Mouse (Mus musculus) embryonic facial prominence, embryonic 15.5 days (tissue): ENCODE measurements around the gene Lmntd2. TPM values are rescaled to one million over a fixed set of nuclear protein-coding genes. Genes with fewer than 3 reads are reported as not detected.

Experiments used
- ATAC-seq: fragments of 200-750 bp; cut with Nextera tagmentation; 2 replicates; pipeline ENCODE4 v1.8.0; 2017; ENCODE audit warnings: low read depth, moderate TSS enrichment; ENCODE audit not compliant: insufficient number of reproducible peaks, low FRiP score, low TSS enrichment
- H3K27ac ChIP-seq: fragments of 300-500 bp; sonication (generic); replicated peaks from 2 replicates; pipeline ENCODE4 v1.5.1; 2015; ENCODE audit warnings: mild to moderate bottlenecking, inconsistent platforms
- H3K27me3 ChIP-seq: fragments of 300-500 bp; sonication (generic); 2 replicates; pipeline ENCODE4 v1.6.1; 2015; ENCODE audit warnings: inconsistent platforms
- H3K36me3 ChIP-seq: fragments of 300-500 bp; sonication (generic); 2 replicates; pipeline ENCODE4 v1.6.1; 2015; ENCODE audit warnings: mild to moderate bottlenecking, inconsistent platforms
- H3K4me1 ChIP-seq: fragments of 300-500 bp; sonication (generic); 2 replicates; pipeline ENCODE4 v1.6.1; 2015; ENCODE audit warnings: inconsistent platforms
- H3K4me2 ChIP-seq: fragments of 300-500 bp; sonication (generic); replicated peaks from 2 replicates; pipeline ENCODE4 v1.6.1; 2015; ENCODE audit warnings: mild to moderate bottlenecking, inconsistent platforms
- H3K4me3 ChIP-seq: fragments of 300-500 bp; sonication (generic); replicated peaks from 2 replicates; pipeline ENCODE4 v1.5.1; 2015; ENCODE audit warnings: mild to moderate bottlenecking, inconsistent platforms
- H3K9ac ChIP-seq: fragments of 300-500 bp; sonication (generic); 2 replicates; pipeline ENCODE4 v1.6.1; 2015; ENCODE audit warnings: inconsistent platforms
- H3K9me3 ChIP-seq: fragments of 300-500 bp; sonication (generic); replicated peaks from 2 replicates; pipeline ENCODE4 v1.6.1; 2016; ENCODE audit warnings: inconsistent platforms
- WGBS: fragments of 180-500 bp; shearing (Covaris S2); methylation state at CpG from one replicate; pipeline ENCODE4 v1.1.7; 2015; 5-methylcytosine and 5-hydroxymethylcytosine counted together
- polyA plus RNA-seq: library from polyadenylated mRNA; unstranded; fragments of >200 nt; fragmentation: Nextera tagmentation; extraction: Ambion mirVana; gene quantifications from 2 replicates; pipeline ENCODE4 v1.2.1, GENCODE M21; 2015

The Lmntd2 gene
- polyA plus RNA-seq, 1 experiment from 2014 or later: 3.6 TPM

DNA sequence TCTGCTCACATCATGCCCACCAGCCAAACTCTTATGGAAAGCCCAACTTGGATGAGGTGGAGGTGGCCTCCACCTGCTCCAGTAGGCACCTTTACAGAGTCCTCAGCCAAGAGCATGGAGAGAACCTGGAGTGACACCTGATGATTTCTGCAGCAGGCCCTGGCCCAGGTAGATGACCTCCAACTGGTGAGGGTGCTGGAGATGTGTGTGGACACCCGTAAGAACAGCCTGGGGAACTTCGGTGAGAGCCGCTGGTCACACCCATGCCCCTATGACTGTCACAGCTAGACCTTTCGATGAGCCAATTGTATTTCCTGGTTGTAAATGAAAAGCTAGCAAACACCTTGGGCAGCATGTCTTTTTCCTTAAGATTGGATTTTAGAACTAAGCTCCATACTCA is 15.8 kb downstream of the Lmntd2 start:
- no peaks in the 10 kb centered on the region for H3K27me3 ChIP-seq
- H3K9ac ChIP-seq: no peak overlapping the region
- H3K27ac ChIP-seq: no peak overlapping the region
- 92% methylated on average over 4 of the region's 4 CpGs for WGBS
- no peak overlapping the region for H3K4me3 ChIP-seq
- ATAC-seq: no peak
- H3K9me3 ChIP-seq: no peaks in the 10 kb centered on the region
- H3K36me3 ChIP-seq: no peaks in the 10 kb centered on the region
- H3K4me1 ChIP-seq: peaks cover 16% of the 10 kb centered on the region
- H3K4me2 ChIP-seq: no peak overlapping the region

- H3K9me3 ChIP-seq: no peaks in the 10 kb centered on the region
- WGBS: 87% methylated on average over 8 of the region's 8 CpGs
- ATAC-seq: no peak
- no peaks in the 10 kb centered on the region for H3K27me3 ChIP-seq
- H3K9ac ChIP-seq: no peak overlapping the region
- no peak overlapping the region for H3K27ac ChIP-seq
- peaks cover 7% of the 10 kb centered on the region for H3K36me3 ChIP-seq
- H3K4me1 ChIP-seq: peaks cover 30% of the 10 kb centered on the region
- no peak overlapping the region for H3K4me2 ChIP-seq
- no peak overlapping the region for H3K4me3 ChIP-seq
Observed at GRCm38 (mm10) chr7:141196619-141197282, 17.1 kb downstream of the Lmntd2 start.

DNA sequence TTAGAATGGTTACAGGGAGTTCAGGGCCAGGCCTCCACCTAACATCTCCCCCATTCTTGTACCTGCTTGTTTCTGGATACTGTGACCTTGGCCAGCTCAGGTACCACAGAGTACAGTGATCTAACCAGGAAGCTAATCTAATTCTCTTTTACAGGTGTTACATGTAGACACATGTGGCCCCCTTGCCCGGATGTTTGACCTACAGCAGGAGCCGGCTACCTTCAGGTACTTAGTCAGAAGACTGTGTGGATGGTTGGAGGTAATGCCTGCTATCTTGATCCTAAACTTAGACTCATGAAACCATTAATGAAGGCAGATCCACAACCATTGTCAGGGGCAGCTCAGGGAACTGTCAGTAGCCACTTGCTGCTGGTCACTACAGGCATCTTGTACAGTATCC is 18.1 kb downstream of the Lmntd2 start:
- peak overlapping the region; percentile 95; the same call in 1 of the 2 replicates for H3K4me2 ChIP-seq

DNA sequence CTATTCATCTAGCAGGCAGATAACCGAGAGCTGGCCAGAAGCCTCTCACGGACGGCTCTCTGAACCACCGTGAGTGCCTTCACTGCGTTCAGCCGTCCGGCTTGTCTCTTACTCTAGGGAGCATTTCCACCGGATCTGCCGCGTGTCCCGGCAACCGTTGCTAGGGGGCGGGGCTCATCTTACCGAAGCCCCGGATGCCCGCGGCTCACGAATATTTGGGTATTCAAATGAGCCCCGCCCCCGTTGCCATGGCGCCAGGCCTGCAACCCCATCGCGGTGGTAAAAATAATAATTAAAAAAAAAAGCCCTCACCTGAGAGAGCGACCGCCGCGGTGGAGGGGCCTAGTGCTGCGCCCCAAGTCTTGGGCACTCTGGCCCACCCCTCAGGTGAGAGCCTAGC is 19.1 kb downstream of the Lmntd2 start:
- Histone ChIP-seq H3K27ac (peak overlapping the region; percentile 94), H3K4me1 (peaks cover 40% of the 10 kb centered on the region), H3K4me3 (peak overlapping the region; percentile 92), H3K36me3 (peaks cover 25% of the 10 kb centered on the region), H3K27me3 (no peaks in the 10 kb centered on the region), H3K4me2 (peak overlapping the region; percentile 95), H3K9ac (peak overlapping the region; percentile 48; the same call in 1 of the 2 replicates), H3K9me3 (no peaks in the 10 kb centered on the region)
- no peak for ATAC-seq
- under 1% methylated on average over 28 of the region's 28 CpGs for WGBS

More for the DNA sequence above, 18.1 kb downstream of the Lmntd2 start:
- H3K9me3 ChIP-seq: no peaks in the 10 kb centered on the region
- no peak for ATAC-seq
- 91% methylated on average over 2 of the region's 2 CpGs for WGBS
- no peak overlapping the region for H3K4me3 ChIP-seq
- H3K27ac ChIP-seq: no peak overlapping the region
- H3K9ac ChIP-seq: no peak overlapping the region
- no peaks in the 10 kb centered on the region for H3K27me3 ChIP-seq
- peaks cover 40% of the 10 kb centered on the region for H3K4me1 ChIP-seq
- H3K36me3 ChIP-seq: peaks cover 17% of the 10 kb centered on the region

GRCm38 (mm10) chr7:141194409-141194808 is 19.5 kb downstream of the Lmntd2 start:
- peak overlapping the region; percentile 95 for H3K4me2 ChIP-seq
- no peak for ATAC-seq
- H3K27ac ChIP-seq: peak overlapping the region; percentile 94
- H3K9ac ChIP-seq: peak overlapping the region; percentile 48
- no peaks in the 10 kb centered on the region for H3K9me3 ChIP-seq
- under 1% methylated on average over 23 of the region's 23 CpGs for WGBS
- H3K36me3 ChIP-seq: peaks cover 30% of the 10 kb centered on the region
- peak overlapping the region; percentile 92 for H3K4me3 ChIP-seq
- H3K27me3 ChIP-seq: no peaks in the 10 kb centered on the region
- peaks cover 40% of the 10 kb centered on the region for H3K4me1 ChIP-seq

- peak within 1 kb of the TSS; percentile 94 for H3K27ac ChIP-seq
- ATAC-seq: peak; percentile 96
- H3K9ac ChIP-seq: peak within 1 kb of the TSS; percentile 90
- H3K36me3 ChIP-seq: peaks cover 34% of the 10 kb centered on the region
- under 1% methylated on average over 33 of the region's 39 CpGs for WGBS
- H3K4me2 ChIP-seq: peak within 1 kb of the TSS; percentile 95
- peaks cover 40% of the 10 kb centered on the region for H3K4me1 ChIP-seq
- no peaks in the 10 kb centered on the region for H3K9me3 ChIP-seq
- H3K27me3 ChIP-seq: no peaks in the 10 kb centered on the region
- H3K4me3 ChIP-seq: peak within 1 kb of the TSS; percentile 92
Observed at GRCm38 (mm10) chr7:141193948-141194347, 19.9 kb downstream of the Lmntd2 start, which contains the start of the genes Hras and Lrrc56. Gene Hras (minus strand): TSS chr7:141194005. Gene Lrrc56 (plus strand): TSS chr7:141194157.

DNA sequence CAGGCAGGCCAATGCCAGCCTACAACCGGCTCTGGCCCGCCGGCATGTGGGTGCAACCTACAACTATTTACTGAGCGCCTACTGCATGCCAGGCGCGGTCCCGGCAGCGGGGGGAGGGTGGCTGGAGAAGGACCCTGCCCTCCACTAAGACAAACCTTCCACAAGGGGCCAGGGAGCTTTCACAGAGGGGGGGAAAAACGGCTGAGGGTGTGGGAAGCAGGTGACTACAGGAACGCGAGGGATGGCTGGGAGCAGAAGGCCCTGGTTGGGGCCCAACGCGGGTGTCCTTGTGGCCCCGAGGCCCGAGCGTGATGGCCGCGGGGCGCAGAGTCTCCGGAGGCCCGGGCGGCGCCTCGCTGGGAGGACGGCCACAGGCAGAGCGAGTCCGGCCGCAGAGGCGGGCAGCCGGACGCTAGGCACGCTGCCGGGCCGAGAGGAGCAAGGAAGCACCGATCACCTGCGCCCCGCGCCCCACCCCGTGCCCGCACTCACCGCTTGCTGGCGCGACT is 20.5 kb downstream of the Lmntd2 start:
- Histone ChIP-seq H3K36me3 (peaks cover 37% of the 10 kb centered on the region), H3K4me3 (peak overlapping the region; percentile 92), H3K9ac (peak overlapping the region; percentile 90), H3K27ac (peak overlapping the region; percentile 90), H3K9me3 (no peaks in the 10 kb centered on the region), H3K4me2 (peak overlapping the region; percentile 95), H3K4me1 (peaks cover 40% of the 10 kb centered on the region), H3K27me3 (no peaks in the 10 kb centered on the region)
- 1% methylated on average over 33 of the region's 43 CpGs for WGBS
- peak; percentile 8 for ATAC-seq

GRCm38 (mm10) chr7:141192776-141193347 is 21.0 kb downstream of the Lmntd2 start:
- 0 out of 2 replicates have a peak, but pooled peaks have one; percentile 1 for ATAC-seq
- 24% methylated on average over 12 of the region's 12 CpGs for WGBS

GRCm38 (mm10) chr7:141191796-141192685 is 21.8 kb downstream of the Lmntd2 start:
- ATAC-seq: no peak
- Histone ChIP-seq H3K4me1 (peaks cover 40% of the 10 kb centered on the region), H3K4me3 (peak overlapping the region; percentile 92), H3K27ac (no peak overlapping the region), H3K36me3 (peaks cover 37% of the 10 kb centered on the region), H3K9ac (0 out of 2 replicates have a peak overlapping the region, but pooled peaks have one; percentile 90), H3K27me3 (no peaks in the 10 kb centered on the region), H3K9me3 (no peaks in the 10 kb centered on the region), H3K4me2 (peak overlapping the region; percentile 95)
- 83% methylated on average over 24 of the region's 24 CpGs for WGBS

More at GRCm38 (mm10) chr7:141192776-141193347, 21.0 kb downstream of the Lmntd2 start:
- Histone ChIP-seq H3K4me3 (peak overlapping the region; percentile 92), H3K4me2 (peak overlapping the region; percentile 95), H3K27me3 (no peaks in the 10 kb centered on the region), H3K4me1 (peaks cover 40% of the 10 kb centered on the region), H3K9ac (peak overlapping the region; percentile 90), H3K9me3 (no peaks in the 10 kb centered on the region), H3K27ac (peak overlapping the region; percentile 90), H3K36me3 (peaks cover 37% of the 10 kb centered on the region)

DNA sequence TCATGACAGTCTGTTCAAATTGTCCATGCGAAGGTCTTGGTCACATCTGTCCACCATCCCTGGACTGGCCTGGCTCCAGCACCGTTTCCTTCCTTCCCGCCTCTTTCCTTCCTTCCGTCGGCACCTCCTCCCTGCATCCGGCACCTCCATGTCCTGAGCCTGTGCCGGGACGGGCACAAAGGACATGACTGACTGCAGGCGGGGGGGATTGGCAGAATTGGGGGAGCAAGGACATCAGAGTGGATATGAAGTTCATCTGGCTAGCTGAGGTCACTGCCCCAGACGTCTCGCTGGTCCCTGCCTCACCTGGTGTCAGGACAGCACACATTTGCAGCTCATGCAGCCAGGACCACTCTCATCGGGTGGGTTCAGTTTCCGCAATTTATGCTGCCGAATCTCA is 22.8 kb downstream of the Lmntd2 start:
- Histone ChIP-seq H3K9ac (no peak overlapping the region), H3K27ac (no peak overlapping the region)

GRCm38 (mm10) chr7:141190220-141190619 is 23.7 kb downstream of the Lmntd2 start:
- Histone ChIP-seq H3K27me3 (no peaks in the 10 kb centered on the region), H3K4me2 (no peak overlapping the region), H3K36me3 (peaks cover 37% of the 10 kb centered on the region), H3K27ac (no peak overlapping the region), H3K9ac (no peak overlapping the region), H3K4me3 (no peak overlapping the region), H3K9me3 (no peaks in the 10 kb centered on the region), H3K4me1 (peaks cover 35% of the 10 kb centered on the region)
- WGBS: 84% methylated on average over 3 of the region's 3 CpGs
- ATAC-seq: no peak

More for the DNA sequence above, 22.8 kb downstream of the Lmntd2 start:
- no peak overlapping the region for H3K4me3 ChIP-seq
- no peak overlapping the region for H3K4me2 ChIP-seq
- H3K27me3 ChIP-seq: no peaks in the 10 kb centered on the region
- H3K9me3 ChIP-seq: no peaks in the 10 kb centered on the region
- ATAC-seq: no peak
- WGBS: 82% methylated on average over 14 of the region's 14 CpGs
- peaks cover 40% of the 10 kb centered on the region for H3K4me1 ChIP-seq
- H3K36me3 ChIP-seq: peaks cover 37% of the 10 kb centered on the region
